Mouse (Mus musculus) liver, adult 2 months (tissue): ENCODE data around the gene Lrch4.

Experiments
- CTCF ChIP-seq: fragments of 200-500 bp; IDR thresholded peaks from 2 replicates; pipeline ENCODE4 v1.5.1; 2011; ENCODE audit warnings: low read depth, low read length, control low read depth
- POLR2A ChIP-seq: fragments of 200-500 bp; IDR thresholded peaks from 2 replicates; pipeline ENCODE4 v1.6.1; 2011; ENCODE audit warnings: low read length, control low read depth; ENCODE audit not compliant: insufficient read depth; ENCODE audit errors: extremely low read depth

GRCm38 (mm10) chr5:137611245-137611602 is 17.7 kb upstream of the Lrch4 start:
- TF ChIP-seq POLR2A (no peak), CTCF (no peak)
